Mouse (Mus musculus) frontal cortex, postnatal 10 days (tissue): ENCODE results near the gene 9530077C05Rik.
A peak's percentile ranks its signal among the peaks of the same experiment; 100 is the strongest.
"Not testable (repeated sequence)": the region's sequence is repeated elsewhere in the genome, so short reads cannot be mapped to it uniquely, and the experiment has no call there.

Experiments
- DNase-seq, 2 experiments: peaks; one replicate each; pipeline ENCODE4 v3.0.0; 2022; ENCODE audit warnings: low spot score in 2 of 2, mixed read lengths in 1 of 2

Gene 9530077C05Rik

GRCm38 (mm10) chr9:22411002-22411857 lies at the start of gene 9530077C05Rik:
9530077C05Rik (plus strand) TSS chr9:22411513.
- peak; percentile 95 to 98 for DNase-seq

DNA sequence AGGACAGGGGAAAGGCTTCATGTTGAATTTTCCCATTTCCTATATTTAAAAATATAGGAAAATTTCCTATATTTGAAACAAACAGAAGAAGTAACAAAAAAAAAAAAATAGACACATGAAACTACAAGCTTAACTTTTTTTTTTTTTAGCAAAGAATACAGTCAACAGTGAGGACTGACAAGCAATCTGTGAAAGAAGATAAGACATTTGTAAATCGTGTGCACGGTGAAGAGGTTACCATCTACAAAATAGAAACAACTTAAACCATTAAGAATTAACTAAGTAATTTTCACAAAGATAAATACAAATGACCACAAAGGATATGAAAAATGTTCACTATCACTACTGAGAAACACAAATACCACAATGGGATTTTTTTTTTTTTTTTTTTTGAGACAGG lies 45.1 kb upstream of the 9530077C05Rik start:
- no peak for DNase-seq

GRCm38 (mm10) chr9:22366621-22367020 lies 44.7 kb upstream of the 9530077C05Rik start:
- no peak for DNase-seq

DNA sequence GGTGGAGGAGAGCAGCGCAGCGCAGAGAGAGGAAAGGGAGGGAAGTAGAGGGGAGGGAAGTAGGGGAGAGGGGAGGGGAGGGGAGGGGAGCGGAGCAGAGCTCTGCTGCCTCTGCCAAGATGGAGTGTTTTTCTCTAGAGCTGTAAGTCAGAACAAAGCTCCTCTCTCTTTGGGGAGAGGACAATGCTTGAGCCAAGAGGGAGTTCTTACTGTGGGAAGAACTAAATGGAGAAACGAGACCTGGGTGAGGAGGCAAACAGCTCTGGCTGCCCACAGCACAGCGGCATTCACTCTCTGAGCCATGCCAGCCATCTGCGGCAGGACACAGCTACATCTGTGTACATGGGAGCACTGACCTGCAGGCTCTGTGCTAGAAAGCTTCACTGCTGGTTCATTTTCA lies 43.3 kb upstream of the 9530077C05Rik start:
- no peak for DNase-seq

DNA sequence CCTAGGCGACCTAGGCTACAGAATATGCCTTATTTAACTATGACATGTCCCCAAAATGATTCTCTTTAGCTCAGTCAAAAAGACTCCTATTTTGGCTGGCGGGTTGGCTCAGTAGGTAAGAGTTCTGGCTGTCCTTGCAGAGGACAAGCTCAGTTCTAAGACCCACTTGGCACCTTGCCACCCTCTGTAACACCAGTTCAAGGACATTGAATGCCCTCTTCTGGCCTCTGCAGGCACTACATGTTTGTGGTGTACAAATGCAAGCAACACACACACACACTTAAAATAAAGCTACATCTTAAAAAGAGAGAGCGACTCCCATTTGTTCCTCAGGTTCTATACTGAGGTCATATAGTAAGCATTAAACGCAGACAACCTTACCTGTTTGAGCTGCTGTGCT lies 38.6 kb upstream of the 9530077C05Rik start:
- DNase-seq, result no peak

- no peak for DNase-seq
These were observed 35.2 kb upstream of the 9530077C05Rik start for GRCm38 (mm10) chr9:22376086-22376485.

DNA sequence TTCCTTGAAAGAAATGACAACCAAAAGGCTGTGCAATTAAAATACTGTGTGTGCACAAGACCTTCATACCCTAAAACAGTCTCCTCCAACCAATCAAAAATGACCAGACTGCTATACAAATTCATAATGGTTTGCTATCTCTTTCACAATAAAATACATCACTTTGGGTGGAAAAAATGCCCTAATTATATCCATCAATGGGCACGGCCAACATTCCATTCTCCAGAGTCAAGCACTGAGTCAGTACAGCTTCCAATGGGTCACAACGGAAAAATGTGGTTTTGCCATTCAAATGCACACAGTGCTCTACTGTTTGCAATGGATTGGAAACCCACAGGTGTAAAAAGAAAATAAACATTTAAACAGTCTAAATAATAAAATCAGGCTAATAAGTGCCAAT lies 25.4 kb upstream of the 9530077C05Rik start:
- DNase-seq, result no peak

- DNase-seq, result no peak
These were observed 23.4 kb upstream of the 9530077C05Rik start for GRCm38 (mm10) chr9:22387901-22388300.

DNA sequence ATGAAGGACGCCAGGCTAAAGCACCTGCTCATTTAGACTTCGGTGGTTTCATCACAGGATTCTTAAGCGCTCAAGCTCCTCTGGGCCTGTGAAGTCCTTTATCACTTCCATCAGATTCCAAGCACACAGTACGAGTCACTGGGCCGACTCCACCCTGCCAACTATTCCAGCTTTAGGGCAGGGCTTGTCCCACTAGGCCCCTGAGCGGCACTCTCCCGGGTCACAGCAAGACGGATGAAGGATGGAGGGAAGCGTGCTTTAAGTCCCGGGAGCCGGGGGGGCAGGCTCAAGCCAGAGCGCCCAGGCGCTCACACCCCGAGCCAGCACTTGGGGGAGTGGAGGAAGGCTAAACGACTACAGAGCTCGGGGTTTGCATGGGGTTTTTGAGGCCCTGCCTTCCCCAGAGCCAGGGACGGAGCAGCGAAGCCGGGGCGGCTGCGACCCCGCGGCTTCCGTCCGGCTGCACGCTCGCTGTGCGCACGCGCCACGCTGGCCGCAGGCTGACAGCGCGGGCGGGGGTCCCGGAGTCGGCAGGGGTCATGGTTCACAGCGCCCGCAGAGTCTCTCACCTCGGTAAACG lies 22.8 kb upstream of the 9530077C05Rik start:
- DNase-seq, result peak in 1 of 2 experiments; percentile 9

- DNase-seq, result peak; percentile 66 to 82
These were observed 22.3 kb upstream of the 9530077C05Rik start, which contains the start of gene Anln for GRCm38 (mm10) chr9:22389021-22389476. Anln (minus strand) TSS chr9:22389188.

- DNase-seq, result no peak
These were observed 21.5 kb upstream of the 9530077C05Rik start for GRCm38 (mm10) chr9:22389736-22390245.

- DNase-seq, result no peak
These were observed 20.9 kb upstream of the 9530077C05Rik start for GRCm38 (mm10) chr9:22390390-22390789.

DNA sequence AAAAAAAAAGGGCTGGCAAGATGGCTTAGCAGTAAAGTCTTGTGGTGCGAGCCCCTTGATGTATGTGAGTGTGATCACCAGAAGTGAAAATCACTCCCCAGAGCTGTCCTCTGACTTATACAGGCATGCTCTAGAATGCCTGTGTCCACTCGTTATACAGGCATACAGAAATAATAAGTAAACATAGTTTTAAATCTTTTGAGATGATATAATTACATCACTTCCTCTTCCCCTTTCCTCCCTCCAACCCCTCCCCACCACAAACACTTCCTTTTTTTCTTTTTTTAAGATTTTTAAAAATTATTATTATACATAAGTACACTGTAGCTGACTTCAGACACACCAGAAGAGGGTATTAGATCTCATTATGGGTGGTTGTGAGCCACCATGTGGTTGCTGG lies 16.6 kb upstream of the 9530077C05Rik start:
- DNase-seq, result no peak

DNA sequence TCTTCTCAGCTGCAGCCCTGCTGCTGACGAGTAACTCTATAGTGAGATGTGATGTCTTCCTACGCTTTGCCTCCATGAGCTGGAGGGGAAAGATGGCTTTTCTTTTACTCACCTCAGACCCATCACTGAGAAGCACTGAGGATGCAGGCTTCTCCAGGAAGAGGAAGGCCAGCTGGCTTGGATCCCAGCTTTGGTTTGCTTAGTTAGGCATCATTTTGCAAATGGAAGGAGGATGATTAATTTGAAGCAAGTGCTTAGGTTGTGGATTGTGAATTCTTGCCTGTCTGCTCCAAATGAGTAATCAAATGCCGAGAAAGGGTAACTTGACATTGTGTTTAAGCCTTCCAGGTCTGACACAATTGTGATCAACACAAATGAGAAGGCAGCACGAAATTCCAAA lies 12.3 kb upstream of the 9530077C05Rik start:
- no peak for DNase-seq

- DNase-seq, result no peak
These were observed 9.3 kb upstream of the 9530077C05Rik start for GRCm38 (mm10) chr9:22402001-22402400.

GRCm38 (mm10) chr9:22402976-22403375 lies 8.3 kb upstream of the 9530077C05Rik start:
- DNase-seq, result no peak

- not testable (repeated sequence) for DNase-seq
These were observed 7.8 kb upstream of the 9530077C05Rik start for GRCm38 (mm10) chr9:22403501-22403900.

GRCm38 (mm10) chr9:22405414-22405813 lies 5.9 kb upstream of the 9530077C05Rik start:
- DNase-seq, result no peak

DNA sequence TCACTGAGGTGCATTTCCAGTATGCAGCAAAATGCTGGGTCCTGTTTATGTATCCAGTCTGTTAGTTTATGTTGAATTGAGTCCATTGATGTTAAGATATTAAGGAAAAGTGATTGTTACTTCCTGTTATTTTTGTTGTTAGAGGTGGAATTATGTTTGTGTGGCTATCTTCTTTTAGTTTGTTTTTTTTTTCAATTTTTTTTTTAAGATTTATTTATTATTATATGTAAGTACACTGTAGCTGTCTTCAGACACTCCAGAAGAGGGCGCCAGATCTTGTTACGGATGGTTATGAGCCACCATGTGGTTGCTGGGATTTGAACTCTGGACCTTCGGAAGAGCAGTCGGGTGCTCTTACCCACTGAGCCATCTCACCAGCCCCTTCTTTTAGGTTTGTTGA lies 3.7 kb upstream of the 9530077C05Rik start:
- not testable (repeated sequence) for DNase-seq

GRCm38 (mm10) chr9:22408344-22408743 lies 3.0 kb upstream of the 9530077C05Rik start:
- not testable (repeated sequence) for DNase-seq

- DNase-seq, result no peak
These were observed 1.8 kb upstream of the 9530077C05Rik start for GRCm38 (mm10) chr9:22409501-22409900.

DNA sequence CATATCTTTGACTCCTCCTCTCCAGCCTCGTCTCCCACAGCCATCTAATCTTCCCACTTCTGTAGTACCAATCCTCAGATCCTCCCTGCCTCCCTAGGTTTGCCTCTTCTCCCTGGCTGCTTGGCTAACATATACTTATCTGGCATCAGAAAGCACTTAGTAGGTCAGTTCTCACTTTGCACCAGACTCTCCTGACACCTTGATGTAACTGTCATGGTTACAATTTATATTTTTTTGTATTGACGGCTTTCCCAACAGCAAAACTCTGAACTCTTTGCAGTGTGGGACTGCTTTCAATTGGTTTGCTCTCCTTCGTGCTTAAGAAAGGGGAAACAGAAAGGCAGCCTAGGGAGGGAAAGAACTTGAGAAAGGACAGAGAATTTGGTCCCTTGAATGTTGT lies 4.9 kb downstream of the 9530077C05Rik start:
- DNase-seq, result no peak

- no peak for DNase-seq
These were observed 6.2 kb downstream of the 9530077C05Rik start for GRCm38 (mm10) chr9:22417547-22417946.
